Mouse (Mus musculus) fibroblast of lung, adult 2 months (primary cell): ENCODE data around the gene Cyb5r1.

ENCODE experiments used
- DNase-seq: peaks from one replicate; pipeline ENCODE4 v3.0.0-alpha.2; 2011; ENCODE audit warnings: low read depth

Cyb5r1 gene

DNA sequence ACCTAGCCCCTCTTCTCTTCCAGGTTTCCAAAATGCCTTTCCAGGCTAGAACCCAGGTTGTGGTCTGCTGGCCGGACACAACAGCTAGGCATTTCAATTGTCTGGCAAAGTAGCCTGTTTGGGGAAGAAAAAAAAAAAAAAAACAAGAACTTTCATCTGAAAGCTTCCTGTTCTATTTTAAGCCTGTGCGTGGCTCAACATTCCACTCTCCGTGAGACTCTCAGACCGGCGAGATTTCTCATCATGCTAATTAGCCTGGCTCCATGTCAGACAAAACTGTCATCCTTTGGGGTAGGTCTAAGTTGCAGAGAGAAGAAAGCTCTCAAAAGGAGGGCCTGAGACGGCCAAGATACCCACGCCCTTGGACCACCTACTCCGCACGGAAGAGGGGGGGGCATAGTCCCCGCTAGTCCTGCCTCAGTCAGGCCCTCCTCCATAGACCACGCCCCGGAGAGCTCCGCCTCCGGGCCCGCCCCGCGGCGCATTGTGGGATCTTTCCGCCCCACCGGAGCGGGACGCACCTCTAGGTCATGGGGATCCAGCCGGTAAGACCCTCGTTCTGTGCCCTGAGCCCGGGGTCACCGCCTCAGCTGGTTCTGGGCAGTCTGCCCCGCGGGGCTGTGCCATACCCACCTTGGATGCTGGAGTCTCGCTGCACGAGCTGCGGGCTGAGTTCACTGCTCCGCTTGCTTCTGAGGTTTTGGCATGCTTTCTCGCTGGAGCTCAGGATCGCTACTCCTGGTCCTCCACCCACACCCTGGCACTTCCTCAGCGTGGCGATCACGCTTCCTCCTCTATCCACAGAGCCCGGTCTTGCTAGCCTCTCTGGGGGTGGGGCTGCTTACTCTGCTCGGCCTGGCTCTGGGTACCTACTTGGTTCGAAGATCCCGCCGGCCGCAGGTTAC, at the start of gene Cyb5r1:
Gene Cyb5r1 (plus strand): TSS at position 51 of the 905 bp plus-strand sequence.
- DNase-seq = peak; percentile 56

DNA sequence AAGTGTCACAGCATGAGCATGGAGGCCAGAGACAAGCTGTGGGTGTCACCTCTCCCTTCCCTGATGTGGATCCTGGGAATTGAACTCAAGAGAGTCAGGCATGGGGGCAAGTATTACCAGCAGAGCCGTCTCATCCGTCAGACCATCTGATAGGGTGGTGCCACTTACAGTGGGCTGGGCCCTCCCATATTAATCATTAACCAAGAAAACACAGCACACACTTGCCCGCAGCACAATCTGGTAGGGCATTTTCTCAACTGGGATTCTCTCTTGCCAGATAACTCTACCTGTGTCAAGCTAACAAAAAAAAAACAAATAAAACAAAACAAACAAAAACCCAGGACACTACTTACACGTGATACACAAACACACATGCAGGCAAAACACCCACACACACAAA, 47.9 kb upstream of the Cyb5r1 start:
- no peak for DNase-seq

DNA sequence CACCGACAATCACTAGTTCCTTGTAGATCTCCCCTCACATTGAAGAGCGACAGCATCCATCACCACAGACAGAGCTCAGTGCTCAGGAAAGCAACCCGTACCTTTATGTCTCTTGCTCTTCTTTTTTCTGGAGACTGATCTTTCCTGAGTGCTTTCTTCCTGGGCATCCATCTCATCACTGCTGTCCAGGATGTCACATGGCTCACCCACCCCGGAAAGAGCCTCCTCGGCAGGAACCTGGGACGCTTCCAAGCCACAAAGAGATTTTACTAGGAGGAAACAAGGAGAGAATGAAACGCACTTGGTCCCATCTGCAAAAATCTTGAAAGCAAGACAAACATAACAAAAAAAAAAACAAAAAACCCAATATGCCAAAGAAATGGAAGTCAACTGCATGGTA, 44.7 kb upstream of the Cyb5r1 start:
- DNase-seq = no peak

DNA sequence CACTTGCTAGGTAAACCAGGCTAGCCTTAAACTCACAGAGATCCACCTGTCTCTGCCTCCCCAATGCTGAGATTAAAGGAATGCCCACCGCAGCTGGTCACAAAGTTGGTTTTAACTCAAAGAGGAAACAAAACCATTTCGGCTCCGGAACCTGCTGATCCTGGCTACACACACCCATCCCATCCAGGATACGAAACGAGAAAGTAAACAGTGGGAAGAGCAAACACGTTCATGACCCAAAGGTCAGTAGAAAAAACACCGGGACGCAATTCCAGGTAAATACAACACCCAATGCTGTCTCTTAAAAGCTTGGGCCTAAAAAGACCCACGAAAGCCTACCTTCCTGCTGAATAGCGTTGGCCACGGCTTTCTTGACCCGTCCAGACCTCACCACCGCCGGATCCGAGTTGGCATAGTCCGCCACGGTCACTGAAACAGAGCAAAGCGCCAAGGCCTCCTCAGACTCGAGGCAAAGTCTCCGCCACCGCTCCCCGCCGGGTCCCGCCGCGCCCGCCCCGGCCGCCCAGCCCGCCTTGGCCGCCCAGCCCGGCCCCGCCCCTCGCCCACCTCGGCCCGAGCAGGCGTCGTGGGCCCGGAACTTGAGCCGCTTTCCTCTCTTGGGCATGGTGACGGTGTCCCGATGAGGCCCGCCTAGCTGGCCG, 44.0 kb upstream of the Cyb5r1 start:
- no peak for DNase-seq

DNA sequence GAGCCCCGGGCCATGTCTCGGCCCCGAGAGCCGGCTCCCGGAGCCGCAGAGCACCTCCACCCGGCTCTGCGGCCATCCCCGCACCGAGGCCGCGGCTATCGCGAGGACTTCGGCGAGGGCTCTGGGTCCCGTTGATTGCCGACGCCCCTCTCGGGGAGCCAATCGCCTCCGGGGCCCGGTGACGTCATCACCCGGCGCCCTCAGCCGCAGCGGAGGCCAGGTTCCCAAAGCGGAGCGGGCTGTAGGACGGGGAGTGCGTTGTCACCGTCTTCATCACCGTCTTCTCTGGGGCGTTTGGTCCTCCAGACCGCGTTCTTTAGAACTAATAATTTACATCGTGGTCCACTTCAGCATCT, 43.5 kb upstream of the Cyb5r1 start, which contains the start of gene Tmem183a:
Gene Tmem183a (minus strand): TSS at position 123 of the 356 bp plus-strand sequence.
- DNase-seq = peak; percentile 81

DNA sequence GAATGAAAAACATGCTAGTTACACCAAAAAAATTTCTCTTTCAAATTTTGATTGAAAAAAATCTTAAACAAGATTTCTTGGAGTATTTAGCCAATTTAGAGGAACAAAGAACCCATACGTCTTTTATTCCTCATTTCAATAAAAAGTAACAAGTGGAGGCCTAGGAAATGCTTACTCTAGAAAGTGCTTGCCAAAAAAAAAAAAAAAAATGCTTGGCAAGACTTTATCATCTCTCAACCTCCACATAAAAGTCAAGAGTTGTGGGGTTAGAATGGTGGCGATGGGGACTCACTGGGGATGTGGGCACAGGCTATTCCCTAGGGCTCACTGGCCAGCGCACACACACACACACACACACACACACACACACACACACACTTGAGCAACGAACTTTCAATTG, 42.2 kb upstream of the Cyb5r1 start:
- no peak for DNase-seq

DNA sequence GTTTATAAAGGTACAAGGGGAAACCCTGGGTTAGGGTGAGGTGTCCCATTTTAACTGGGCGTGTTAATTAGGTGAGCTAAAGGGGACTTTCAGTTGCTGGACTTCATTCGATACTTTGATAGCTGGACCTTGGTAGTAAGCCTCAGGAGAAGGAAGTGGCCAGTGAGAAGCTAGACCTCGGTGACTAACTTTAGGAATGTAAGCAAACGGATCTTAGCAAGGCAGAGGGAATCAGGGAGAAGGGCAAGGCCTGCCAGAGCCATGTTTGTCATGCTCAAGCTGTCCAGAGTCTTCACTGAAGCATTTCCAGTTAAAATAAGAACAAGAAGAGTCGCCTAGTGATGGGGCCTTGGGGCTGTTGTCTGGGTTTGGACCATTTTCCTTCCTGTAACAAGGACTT, 39.9 kb upstream of the Cyb5r1 start:
- DNase-seq = no peak

DNA sequence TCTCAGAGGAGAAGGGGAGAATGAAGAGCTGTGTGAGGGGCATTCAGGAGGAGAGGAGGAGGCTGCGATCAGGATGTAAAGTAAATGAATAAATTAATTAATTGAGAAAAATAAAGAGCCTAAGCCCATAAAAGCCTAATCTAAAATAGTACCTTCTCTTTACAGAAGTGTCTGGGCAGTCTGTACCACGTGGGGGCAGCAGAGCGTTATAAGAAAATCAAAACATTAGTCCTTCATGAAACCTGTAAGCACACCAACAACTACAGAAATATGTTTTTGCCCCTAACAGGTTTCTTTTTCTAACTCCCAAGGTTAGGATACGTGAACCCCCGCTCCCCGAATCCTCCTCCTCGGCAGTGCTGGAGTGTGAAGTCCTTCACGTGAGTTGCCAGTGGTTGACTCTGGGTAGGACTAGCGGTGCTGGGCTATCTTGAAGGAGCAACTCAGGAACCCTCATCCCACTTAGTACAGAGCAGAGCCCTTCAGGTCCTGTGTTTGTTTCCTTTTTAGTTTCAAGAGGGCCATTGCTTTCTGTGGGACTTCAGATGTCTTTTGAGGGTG, 36.5 kb upstream of the Cyb5r1 start:
- DNase-seq = peak; percentile 36

DNA sequence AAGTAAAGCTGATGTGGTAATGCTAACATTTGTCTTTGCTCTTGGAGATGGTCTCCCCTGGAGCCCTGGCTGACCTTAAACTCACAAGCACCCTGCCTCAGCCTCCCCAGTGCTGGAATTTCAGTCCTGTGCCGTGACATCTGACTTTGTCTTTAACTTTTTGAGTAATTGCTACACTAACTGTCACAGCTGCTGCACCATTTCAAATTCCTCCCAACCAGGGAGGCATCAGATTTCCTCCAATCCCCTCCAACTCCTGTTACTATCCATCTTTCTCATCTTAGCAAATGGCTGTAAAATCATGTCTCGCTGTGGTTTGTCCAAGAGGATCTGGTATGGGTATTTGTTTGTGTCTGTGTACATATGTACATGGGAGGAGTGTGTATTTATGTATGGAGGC, 31.2 kb upstream of the Cyb5r1 start:
- DNase-seq = no peak

DNA sequence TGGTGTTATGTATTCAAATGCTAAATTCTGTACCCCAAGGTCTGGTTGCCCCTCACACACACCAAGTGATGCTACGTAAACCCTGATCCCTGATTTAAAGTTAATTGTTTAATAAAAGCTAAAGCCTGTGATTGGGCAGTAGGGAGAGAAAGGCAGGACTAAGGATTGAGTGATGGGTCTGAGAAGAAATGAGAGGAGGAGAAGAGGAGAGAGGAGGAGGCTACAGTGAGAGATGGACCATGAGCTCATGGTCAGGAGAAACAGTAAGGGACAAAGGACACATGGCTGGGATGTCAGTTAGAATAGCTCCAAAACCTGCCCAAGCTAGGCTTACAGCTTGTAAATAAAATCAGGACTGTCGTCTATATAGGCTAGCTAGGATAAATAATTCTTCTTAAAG, 24.3 kb upstream of the Cyb5r1 start:
- DNase-seq = no peak

DNA sequence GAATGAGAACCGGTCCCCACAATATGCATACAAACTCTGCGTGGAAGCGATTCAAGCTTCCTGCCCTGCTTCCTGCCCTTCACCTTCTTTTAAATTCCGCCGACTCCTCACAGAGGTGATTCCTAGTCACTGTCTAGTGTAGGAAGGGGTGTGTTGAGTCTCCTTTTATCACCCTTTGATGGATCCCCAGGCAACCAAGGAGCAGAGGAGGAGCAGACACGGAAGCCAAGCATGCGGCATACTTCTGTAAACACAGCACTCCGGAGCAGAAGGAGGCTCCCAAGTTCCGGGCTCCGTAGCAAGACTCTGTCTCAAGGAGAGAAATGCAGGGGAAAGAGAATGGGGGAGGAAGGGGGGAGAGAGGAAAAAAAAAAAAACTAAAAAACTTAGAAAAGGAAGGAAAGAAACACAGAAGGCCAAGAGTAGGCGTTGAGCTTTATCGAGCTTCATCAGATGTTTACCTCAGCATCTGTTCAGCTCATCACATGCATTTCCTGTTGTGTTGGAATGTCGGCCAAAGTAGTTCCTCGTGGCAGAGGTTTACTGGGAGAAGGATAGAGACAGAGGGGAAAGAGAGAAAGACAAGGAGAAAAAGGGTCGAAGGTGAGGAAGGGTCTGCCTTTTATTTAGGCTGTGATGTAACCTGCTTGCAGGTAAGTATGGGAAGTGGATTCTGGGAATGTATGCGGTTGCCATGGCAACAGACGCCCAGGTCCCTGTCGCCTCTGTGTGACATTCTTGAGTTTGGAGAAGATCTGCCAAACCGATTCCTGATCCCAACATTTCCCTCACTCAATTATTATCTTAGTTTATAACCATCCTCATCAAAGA, 23.3 kb upstream of the Cyb5r1 start:
- DNase-seq = no peak

DNA sequence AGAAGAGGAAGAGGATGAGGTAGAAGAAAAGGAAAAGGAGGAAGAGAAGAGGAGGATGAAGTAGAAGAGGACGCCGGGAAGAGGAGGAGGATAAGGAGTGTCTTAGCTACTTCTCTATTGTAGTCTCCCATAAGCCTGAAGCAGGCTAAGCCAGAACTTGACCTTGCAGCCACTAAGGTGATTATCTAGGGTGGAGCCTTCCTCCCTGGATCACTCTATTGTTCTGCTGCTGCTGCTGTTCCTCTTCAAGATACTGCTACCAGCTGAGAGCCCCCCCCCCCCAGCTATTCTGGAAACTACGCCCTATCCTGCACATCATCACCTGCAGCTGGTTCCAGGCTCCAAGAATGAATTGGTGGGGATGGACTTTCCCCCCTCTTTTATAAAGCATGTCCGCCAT, 20.8 kb upstream of the Cyb5r1 start:
- no peak for DNase-seq

DNA sequence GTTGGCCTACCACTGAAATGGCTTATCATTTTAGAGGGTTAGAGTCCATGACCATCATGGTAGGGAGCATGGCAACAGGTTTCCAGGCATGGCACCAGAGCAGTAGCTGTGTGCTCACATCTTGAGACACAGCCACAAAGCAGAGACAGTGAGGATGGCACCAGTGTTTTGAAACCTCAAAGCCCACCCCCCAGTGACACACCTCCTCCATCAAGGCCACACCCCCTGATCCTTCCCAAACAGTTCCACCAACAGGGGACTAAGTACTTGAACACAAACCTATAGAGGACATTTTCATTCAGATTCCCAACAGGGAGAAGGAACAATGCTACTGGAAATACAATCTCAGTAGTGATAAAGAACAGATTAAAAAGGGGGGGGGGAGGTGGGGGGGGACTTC, 20.2 kb upstream of the Cyb5r1 start:
- no peak for DNase-seq

DNA sequence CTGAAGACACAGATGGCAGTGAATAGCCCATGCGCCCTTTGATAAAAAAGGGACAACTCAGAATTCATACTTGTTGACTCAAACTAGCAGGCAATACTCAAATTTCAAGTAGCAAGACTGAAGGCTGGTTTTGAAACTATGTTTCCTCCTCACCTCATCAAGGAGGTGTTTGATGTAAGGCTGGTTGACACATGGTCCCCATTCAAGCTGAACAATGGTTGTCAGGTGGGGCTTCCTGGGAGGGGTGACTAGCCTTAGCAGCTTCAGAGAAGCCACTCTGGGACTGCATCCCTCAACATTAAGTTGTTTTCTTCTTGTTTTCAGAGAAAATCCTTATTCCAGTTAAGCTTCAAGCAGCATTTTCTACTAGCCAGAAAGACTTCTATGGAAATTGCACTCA, 19.7 kb upstream of the Cyb5r1 start, which contains the start of gene 4933406M09Rik:
Gene 4933406M09Rik (plus strand): TSS at position 275 of the 400 bp plus-strand sequence.
- no peak for DNase-seq

DNA sequence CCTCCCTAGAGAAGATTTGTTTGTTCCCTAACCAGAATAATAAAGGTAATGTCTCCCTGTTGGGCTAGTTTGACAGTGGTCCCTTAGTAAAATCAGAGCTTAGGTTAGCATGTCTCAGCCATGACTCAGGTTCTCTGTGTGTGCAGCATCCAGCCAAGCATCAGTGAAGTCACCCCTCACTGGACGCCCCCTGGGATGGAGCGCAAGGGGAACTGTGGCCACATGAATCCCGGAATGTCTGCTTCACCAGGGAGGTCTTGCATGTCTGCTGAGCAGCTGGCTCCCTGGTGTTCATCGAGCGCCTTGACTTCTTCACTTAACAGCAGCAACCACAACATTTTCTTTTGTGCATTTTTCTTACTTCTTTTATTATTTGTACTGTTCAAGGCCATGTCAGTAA, 11.5 kb upstream of the Cyb5r1 start:
- no peak for DNase-seq

DNA sequence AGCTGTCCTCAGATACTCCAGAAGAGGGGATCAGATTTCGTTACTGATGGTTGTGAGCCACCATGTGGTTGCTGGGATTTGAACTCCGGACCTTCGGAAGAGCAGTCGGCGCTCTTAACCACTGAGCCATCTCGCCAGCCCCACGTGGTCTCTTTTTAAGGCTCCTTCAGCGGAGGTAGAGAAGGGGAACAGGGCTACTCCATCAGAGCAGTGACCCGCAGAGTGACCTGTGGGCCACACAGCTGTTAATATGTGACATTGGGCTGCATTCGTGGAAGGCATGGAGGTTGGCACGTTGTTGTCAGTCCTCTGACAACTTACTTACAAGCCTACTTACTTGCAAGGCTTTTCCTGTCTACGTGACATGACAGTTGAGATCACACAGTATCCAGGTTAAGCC, 7.1 kb upstream of the Cyb5r1 start:
- no peak for DNase-seq

DNA sequence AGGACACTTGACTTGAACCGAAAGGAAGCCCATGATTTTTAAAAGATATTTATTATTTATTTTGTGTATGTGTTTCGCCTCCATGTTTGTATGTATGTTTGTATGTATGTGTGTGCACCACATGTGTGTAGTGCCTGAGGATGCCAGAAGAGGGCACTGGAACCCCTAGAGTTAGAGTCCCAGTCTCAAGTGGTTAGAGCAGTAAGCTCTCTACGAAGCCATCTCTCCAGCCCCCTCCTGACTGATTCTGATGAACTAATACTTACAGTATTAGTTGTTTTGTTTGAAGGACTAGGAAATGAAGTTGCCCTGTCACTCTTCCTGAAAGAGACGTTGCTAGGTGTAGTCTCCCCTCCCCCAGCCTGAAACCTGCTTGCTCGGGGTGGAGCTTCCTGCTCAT, 5.6 kb upstream of the Cyb5r1 start:
- DNase-seq = no peak

DNA sequence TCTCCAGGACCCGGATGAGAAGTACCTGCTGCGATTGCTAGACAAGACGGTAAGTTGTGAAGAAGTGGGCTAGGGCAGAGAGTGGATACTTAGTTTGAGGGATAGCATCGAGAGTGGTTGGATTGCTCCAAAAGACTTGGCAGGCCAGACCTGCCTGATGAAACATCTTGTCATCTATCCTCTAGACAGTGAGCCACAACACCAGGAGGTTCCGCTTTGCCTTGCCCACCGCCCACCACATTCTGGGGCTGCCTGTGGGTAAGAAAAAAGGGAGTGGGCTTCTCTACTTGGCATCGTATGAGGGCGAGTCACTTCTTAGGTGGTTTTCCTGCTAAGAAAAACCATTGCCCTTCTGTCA, 1.0 kb downstream of the Cyb5r1 start:
- DNase-seq = no peak

DNA sequence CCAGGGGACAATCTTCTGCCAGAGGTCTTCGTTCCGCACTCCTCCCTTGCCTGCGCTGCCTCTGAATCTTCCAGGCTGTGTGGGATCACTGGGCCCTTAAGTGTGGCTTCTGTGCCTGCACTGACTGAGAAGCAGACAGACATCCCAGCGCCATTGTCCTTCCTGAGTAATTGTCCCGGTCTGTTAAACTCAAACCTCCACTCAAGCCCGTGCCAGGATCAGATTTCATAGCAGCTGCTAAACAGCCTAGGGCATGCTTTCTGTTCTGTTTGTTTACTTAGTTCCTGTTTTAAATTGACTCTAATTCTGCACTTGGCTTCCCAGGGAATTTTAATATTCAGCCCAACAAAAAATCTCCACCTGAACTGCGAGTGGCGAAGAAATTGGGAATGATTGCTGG, 2.7 kb downstream of the Cyb5r1 start:
- DNase-seq = no peak

DNA sequence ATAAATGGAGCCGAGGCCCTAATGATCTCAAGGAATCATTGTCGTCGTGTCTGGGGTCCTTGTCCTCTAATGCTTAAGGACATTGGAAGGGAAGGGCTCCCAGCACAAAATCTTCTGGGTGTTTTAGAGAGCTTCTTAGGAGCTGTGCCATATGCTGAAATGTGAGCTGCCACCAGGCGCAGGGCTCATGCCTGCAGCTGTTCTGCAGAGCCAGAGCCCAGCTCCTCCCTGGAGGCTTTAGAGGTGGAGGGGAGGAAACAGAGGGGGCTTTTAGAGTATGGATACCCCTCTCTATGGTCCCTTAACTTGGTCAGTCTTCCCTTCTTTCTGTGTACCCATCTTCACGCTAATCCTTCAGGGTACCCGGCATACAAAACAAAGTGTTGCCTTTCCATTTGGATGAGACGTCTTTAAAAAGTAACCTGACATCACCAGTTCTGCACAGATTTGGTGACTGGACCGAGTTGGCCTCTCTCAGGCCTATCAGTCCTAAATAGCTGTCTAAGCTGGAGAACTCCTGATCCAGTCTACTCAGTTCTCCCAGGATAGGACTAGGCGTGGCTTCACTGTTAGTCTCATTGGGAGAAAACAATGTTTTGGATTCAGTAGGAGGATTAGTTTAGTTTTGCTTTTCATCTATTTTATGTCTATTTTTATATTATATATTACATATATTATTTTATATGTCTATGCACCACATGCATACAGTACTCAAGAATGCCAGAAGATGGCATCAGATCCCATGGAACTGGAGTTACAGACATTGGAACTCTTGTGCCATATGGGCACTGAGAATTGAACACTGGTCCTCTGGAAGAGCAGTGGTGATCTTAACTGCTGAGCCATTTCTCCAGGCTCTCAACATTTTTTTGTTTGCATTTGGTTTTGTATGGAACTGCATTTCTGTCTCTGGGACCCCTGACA, 6.6 kb downstream of the Cyb5r1 start:
- DNase-seq = no peak

DNA sequence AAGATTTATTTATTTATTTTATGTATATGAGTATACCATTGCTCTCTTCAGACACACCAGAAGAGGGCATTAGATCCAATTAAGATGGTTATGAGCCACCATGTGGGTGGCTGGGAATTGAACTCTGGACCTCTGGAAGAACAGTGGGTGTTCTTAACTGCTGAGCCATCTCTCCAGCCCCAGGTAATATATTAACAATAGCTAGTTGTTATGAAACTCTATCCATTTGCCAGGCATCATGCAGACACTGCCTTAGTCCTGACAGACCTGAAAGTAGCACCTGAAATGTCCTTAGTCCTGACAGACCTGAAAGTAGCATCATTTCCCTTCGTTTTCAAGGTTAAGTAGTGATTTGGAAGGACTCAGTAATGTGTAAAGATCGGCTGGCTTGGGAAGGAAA, 8.7 kb downstream of the Cyb5r1 start:
- DNase-seq = no peak
